Mouse (Mus musculus) erythroid progenitor cell, adult 5-6 weeks (primary cell): Measurements from ENCODE around the gene Mrpl48. TPM values are rescaled to one million over a fixed set of nuclear protein-coding genes. Genes with fewer than 3 reads are reported as not detected.
A peak's percentile ranks its signal among the peaks of the same experiment; 100 is the strongest.
"Not testable (repeated sequence)": the region's sequence is repeated elsewhere in the genome, so short reads cannot be mapped to it uniquely, and the experiment has no call there.

Source experiments
- ATAC-seq: replicated peaks from 2 replicates; pipeline ENCODE4 v1.8.0; 2016; ENCODE audit warnings: moderate number of reproducible peaks, mild to moderate bottlenecking, moderate TSS enrichment, inconsistent platforms; ENCODE audit not compliant: poor library complexity, low FRiP score, severe bottlenecking
- total RNA-seq, 2 experiments: library from RNA; stranded (forward) in 1 of 2; stranded (reverse) in 1 of 2; fragments of 150-400 nt in 1 of 2; fragments of 186-747, 209-891 nt in 1 of 2; gene quantifications; 2 replicates each; pipeline versions ENCODE4 v1.2.3 to v1.2.4; 2015 to 2017; ENCODE audit warnings: low replicate concordance in 2 of 2

Mrpl48 gene
- total RNA-seq, 2 experiments from 2014 or later, result 8.5 to 18.9 TPM

- peak; percentile 87 for ATAC-seq
Measured at GRCm38 (mm10) chr7:100590845-100591521, 17.1 kb downstream of the Mrpl48 start.

DNA sequence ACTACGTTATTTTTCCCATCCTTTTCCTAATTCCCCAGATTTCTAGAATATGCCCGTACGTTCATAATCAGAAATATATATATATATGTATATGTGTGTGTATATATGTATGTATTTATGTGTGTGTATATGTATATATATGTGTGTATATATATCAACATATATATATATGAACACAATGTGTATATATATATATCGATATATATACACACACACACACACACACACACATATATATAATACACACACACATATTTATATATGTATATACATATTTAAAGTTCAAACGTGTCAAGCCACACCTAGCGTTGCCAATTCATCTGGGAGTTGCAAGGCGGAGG is 17.6 kb downstream of the Mrpl48 start:
- ATAC-seq, result no peak

DNA sequence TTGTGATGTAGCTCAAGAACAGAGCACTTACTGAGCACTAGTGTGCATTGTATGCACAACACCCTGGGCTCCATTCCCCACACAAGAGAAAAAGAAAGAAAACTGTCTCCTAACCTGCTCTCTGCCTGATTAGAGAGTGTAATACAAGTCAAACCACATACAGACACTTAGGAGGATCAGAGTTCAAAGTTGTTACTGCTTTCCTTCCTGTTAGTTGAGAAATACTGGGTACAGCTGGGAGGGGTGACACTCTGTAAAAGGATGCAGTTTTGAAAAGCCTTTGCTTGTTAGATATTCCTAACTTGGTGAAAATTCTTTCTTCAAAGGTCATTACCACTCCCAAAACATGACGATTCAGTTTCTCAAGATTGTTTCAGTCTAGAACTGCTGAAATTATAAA is 18.3 kb downstream of the Mrpl48 start:
- no peak for ATAC-seq

DNA sequence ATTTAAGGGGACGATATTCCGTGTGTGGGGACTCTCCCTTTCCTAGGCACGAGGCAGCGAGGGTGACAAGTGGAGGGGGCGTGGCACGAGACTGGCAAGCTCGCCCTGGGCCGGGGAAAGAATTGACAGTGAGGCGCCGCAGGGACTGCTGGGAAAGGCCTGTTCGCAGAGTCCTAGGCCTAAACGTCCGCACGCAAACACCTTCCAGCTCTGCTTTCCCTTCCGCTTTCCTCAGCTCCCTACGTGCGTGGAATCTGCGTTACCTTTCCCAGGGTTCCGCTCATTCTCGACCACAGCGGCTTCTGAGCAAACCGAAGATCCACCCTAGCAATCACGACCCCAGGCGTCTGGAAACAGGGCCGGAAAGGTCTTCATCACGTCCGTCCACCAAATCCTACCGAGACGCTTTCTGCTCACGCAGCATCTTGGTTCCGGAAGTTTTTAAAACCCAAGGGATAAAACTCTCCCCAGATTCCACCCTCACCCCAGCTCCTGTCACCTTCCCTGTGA is 25.3 kb downstream of the Mrpl48 start:
- ATAC-seq, result peak; percentile 99

- ATAC-seq, result no peak
Measured at GRCm38 (mm10) chr7:100582235-100582634, 25.9 kb downstream of the Mrpl48 start.

- no peak for ATAC-seq
Measured at GRCm38 (mm10) chr7:100578794-100579193, 29.3 kb downstream of the Mrpl48 start.

GRCm38 (mm10) chr7:100572704-100573103 is 35.4 kb downstream of the Mrpl48 start:
- ATAC-seq, result no peak

DNA sequence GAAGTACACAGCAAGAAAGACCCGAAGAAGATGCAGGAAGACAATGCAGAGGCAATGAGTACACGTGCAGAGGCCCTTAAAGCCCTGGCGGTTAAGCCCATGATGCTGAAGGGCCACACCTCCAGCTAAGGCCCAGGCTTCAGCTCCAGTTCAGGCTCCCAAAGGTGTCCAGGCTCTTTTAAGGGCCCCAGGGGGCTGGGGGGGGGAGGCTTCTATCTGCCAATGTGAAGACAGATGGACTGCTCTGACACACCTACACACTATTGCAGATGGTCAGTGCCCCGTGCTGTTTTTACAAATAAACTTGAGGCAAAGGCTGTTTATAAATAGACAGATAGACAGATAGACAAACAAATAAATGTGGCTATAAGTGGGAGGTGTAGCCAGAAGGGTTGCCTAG is 36.0 kb downstream of the Mrpl48 start:
- no peak for ATAC-seq

- peak; percentile 88 for ATAC-seq
Measured at GRCm38 (mm10) chr7:100570930-100571715, 37.0 kb downstream of the Mrpl48 start.

DNA sequence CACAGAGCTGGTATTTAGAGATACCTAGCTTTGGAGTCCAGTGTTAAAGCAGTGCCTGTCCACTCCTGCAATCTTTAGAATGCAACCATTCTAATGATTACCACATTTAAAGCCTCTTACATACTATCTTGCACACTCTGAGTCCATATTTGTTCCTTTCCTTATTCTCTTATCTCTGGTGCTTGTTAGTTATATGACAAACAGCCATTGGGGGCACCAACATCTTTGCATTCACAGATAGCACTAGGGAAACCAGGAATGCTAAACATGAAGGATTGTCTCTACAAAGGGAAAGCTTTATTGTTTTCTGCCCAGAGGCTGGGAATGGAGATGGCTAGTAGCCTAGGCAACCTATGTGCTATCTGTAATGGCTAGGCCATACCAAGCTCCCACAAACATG is 38.2 kb downstream of the Mrpl48 start:
- peak; percentile 32 for ATAC-seq

- not testable (repeated sequence) for ATAC-seq
Measured at GRCm38 (mm10) chr7:100567238-100567637, 40.9 kb downstream of the Mrpl48 start.

GRCm38 (mm10) chr7:100561861-100562587 is 46.1 kb downstream of the Mrpl48 start:
- no peak for ATAC-seq

DNA sequence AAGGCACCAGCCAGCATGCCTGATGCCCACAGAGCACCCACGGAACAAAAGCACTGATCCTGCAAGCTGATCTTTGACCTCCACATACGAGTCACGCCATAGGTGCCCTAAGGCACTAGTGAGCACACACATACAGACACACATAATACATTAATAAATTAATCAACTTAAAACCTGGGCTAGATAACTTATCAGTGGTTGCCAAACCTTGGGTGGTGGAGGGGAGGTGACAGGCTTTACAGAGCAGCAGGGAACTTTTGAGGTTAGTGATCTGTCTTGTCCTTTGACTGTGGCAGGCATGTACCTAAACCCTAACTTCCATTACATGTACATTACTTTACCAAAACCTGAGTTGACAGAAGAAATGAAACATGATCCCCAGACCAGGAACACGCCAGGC is 48.8 kb downstream of the Mrpl48 start:
- peak; percentile 89 for ATAC-seq

DNA sequence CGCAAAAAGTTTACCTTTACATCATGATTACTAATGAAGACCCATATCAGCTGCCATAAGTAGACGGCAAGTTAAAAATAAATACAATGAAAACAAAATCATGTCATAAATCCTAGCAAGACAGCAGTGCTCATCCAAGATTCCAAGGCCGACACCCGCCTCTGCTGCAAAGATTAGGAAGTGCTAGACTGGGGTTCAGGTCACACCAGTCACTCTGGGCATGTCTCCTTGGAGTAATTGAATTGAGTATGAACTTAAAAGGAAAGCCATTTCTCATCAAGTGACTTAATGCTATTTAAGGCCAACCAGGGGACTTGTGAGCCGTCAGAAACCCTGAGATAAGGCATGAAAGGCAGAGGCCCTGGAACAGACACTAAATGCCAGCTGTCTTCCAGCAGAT is 50.9 kb downstream of the Mrpl48 start:
- no peak for ATAC-seq

- no peak for ATAC-seq
Measured at GRCm38 (mm10) chr7:100555431-100555951, 52.6 kb downstream of the Mrpl48 start.

DNA sequence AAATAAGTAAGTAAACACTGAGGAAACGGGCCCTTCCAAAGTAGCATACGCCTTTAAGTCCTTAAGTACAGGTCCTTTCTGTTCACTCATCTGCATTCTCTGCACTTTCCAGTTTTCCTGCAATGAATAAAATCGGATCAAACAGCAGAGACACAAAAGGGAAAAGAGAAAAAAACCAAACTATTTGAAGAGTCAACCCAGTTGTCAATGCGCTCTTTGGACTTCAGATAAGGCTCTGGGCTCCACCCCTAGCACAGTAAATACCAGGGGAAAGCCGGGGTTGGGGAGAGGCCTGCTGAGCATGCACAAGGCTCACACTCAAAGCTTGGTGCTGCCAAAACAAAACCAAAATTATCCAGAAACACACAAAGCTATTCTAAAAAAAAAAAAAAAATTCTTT is 53.2 kb downstream of the Mrpl48 start:
- no peak for ATAC-seq

GRCm38 (mm10) chr7:100550338-100551007 is 57.6 kb downstream of the Mrpl48 start:
- no peak for ATAC-seq

DNA sequence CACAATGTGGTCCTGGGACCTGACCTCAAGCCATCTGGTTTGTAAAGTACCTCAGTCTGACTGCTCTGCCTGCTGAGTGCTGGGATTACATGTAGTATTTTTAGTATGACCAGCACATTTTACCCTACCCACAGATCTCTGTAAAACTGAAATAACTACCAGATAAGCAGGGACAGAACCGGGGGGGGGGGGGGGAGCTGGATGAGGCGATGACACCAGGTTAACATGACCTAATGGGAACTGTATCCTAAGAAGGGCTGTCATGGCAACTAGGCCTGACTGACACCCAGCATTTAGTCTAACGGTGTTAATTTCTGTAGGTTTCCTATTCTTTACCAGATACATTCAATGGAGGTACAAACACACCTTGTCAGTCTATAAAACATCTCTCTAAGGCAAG is 58.3 kb downstream of the Mrpl48 start:
- no peak for ATAC-seq

DNA sequence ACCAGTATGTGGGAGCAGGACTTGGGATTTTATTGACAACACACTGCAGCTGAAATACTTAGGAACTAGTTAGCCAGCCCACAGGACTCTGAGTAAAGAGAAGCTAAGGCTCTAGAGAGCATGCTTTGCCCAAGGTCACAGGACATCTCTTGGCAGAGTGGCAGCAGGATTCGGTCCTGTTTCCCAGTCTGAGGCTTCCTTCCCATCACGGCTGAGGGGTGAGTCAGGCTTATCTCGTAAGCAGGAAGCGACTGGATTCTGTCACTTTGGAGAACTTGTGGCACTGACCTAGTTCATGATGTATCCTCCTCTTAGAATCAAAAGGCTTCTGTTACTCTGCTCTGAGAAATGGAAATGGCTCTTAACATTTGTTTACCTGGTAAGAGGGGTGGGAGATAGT is 60.5 kb downstream of the Mrpl48 start:
- no peak for ATAC-seq

GRCm38 (mm10) chr7:100544437-100544836 is 63.7 kb downstream of the Mrpl48 start:
- ATAC-seq, result no peak
